Mouse (Mus musculus): Measurements from ENCODE around the gene Cox20.

- no peak for TF ChIP-seq CTCF (IDR thresholded peaks at IDR 0.05; ENCODE audit: borderline replicate concordance, insufficient read depth, low read depth, low read length)
- TF ChIP-seq POLR2A (IDR thresholded peaks at IDR 0.05; ENCODE audit: borderline replicate concordance, insufficient read depth, low read length): no peak
Measured at GRCm38 (mm10) chr1:178326357-178326756, 7.4 kb downstream of the Cox20 start.

Measured in cerebellum, adult 2 months (tissue).